Mouse (Mus musculus): ENCODE results near the gene Zdhhc24. TPM values are rescaled to one million over a fixed set of nuclear protein-coding genes. Genes with fewer than 3 reads are reported as not detected.

Zdhhc24 gene
- total RNA-seq (2023): 1 to 10 TPM; 6.1 to 6.4 TPM

DNA sequence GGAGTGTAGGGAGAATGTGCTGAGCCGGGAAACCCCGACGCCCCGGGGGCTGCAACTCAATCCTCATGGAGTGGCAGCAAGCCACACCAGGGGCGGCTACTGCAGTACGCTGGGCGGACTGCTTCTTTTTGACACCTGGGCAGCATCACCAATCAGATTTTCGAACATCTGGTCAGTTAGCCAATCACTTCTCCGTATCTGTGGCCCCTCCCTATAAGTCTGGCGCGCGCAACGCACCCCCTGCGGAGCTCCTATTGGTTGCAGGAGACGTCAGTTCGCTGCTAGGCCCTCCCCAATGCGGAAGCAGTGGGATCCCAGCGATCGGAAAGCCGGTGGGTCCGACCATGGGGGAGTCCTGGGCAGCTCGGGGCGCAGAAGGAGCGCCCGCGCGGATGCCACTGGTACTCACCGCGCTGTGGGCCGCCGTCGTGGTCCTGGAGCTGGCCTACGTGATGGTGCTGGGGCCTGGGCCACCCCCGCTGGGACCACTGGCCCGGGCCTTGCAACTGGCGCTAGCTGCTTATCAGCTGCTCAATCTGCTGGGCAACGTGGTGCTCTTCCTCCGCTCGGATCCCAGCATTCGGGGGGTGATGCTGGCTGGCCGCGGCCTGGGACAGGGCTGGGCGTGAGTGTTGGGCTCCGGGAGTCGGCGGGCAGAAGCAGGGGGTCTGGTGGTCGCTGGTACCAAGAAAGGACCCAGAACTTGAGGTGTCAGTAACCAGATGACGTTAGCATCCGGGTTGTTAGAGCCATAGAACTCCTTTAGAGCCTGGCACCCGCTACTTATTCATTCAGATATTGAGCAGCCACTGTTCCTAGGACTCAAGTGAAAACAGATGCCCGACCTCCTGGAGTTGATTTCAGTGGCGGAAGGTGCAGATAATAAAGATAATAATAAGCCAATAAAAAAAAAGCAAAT is at the start of gene Zdhhc24:
Gene Zdhhc24, plus strand, starts transcription at position 264 of the 919 bp plus-strand sequence.

DNA sequence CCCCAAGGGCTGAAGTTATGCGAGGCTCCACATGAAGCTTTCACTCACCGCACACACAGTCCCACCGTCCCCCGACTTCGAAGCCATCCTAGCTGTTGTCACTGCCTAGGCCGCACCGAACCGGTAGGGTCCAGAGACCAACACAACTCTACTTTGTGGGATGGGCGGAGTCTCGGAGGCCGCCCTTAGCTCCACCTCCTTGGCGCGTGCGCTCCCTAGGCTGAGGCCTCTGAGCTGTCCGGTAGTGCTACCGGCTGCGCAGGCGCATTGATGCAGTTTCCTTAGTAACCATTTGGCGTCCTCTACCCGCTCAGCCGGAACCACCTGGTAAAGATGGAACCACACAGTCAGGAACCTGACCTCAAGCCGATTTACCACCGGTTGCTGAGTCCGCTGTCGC is 39.3 kb upstream of the Zdhhc24 start, which contains the start of the genes Ccs and Ccdc87:
Gene Ccs, minus strand, starts transcription at position 184 of the 400 bp plus-strand sequence.
Gene Ccdc87, plus strand, starts transcription at position 218 of the 400 bp plus-strand sequence.

DNA sequence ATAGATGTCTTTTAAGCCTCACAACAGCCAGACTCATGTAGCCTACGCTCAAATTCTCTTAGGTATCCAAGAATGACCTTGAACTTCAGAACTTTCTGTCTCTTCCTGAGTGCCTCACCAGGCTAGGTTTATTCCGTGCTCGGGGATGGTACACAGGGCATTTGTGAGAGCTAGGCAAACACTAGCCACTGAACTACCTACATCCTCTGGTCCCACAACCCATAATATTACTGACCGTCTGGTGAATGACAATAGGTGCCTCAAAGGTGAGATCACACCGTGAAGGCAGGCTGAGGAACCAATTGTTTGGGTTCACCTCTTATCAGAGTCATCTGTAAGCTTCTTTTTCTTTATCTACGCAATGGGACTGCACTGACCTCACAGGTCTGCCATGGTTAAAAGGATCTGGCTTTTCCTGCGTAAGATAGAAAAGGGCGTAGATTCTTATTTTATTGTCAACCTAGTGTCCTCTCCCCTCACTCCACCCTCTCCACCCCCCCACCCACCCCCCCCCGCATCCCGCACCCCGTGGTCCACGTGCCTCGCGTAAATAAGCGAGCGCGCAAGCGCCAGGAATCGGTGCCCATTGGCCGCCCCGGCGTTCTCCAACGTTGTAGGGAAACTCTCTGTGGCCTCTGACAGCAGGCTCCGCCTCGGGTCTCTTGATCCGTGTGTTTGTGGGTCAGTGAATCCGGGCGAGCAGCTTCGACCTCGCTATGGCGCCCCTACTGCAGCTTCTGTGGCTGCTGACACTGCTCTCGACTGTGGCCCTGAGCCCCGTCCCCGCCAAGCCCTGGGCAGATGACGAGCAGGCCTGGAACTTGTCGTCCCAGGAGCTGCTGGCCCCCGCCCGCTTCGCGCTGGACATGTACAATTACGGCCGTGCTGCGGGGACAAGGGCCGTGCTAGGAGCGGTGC is 23.7 kb upstream of the Zdhhc24 start, which contains the start of gene Ctsf:
Gene Ctsf, plus strand, starts transcription at position 579 of the 918 bp plus-strand sequence.

DNA sequence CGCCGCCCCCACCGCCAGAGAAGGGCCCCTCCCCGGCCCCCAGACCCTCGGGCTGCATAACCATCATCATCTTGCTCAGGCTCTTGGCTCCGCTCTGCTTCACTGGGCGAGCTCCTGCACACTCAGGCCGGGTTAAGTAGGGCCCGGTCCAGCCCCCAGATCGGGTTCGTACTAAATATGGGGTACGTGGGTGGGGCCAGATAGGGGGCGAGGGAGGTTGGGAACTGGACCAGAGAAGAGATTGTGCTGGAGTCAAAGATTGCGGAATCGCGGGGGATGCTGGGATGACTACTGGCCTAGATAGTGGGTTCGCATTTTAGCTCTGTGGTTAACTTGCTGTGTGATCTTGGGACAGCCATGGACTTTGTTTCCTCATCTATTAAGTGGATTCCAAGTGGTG is 683 bp upstream of the Zdhhc24 start, which contains the start of gene Actn3:
Gene Actn3, minus strand, starts transcription at position 125 of the 400 bp plus-strand sequence.

DNA sequence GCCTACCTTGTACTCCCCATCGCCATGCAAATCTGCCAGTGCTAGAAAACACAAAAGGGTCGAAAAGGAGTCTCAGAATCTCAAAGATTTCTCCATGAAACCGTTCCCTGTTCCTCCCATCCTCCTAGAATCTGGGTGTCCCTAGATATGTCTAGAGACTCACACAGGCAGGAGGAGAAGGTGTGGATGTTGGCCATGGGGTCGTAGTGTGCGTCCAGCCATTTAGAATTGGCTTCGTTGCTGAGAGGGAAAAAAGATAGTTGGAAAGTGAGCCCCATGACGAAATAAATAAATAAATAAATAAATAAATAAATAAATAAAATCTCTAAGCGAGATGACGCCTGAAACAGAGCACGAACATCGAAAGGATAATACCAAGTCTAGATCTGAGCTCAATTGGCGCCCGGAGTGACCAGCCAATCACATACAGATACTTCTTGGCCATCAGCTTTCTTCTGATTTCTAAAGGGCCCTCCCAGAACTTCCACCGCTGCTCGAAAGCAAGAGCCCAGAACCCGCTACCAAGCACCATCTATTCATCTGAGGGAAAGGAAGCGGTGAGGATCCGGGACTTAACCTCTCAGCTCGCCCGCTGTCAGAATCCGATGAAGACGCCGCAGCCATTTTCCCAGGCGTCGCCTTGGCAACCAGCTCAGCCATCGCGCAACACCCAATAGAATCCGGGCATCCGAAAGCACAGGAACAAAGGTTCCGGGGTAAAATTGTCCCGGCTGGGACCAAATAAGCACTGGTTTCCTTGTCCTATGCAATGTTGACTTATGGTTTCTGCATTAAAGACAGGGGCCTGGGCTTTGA is 27.7 kb downstream of the Zdhhc24 start, which contains the start of gene Bbs1:
Gene Bbs1, minus strand, starts transcription at position 650 of the 816 bp plus-strand sequence.

DNA sequence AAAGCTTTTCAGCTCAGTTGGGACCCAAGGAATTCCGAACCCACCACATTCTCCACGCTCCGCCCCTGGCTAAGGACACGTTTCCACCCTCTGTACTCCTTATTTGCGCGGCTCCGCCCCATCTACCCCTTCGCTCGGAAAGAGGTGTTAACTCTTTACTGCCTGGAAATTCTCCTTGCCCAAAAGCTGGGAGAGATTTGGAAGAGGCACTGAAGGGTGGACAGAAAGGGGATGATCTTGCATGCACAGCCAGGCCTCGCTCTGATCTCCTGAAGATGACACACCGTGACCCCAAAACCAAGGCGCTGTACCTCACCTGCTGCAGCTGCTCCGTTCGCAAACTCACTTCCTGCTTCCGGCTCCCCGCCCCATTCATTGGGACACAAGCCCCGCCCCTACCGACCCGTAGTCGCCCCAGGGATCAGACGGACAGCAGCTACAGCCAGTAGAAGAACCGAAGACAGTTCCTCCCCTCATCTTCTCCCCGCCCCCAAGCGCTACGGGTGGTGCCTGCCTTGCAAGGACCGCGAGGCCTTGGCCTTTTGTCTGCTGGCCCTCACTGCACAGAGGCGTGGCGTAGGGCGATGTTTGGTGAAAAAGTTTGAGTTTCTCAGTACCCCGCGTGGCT is 49.5 kb downstream of the Zdhhc24 start, which contains the start of gene Dpp3:
Gene Dpp3, minus strand, starts transcription at position 384 of the 628 bp plus-strand sequence.

Other genes with a start within 250 kb of the Zdhhc24 start
- gene Gm960, start 180.0 kb upstream of the Zdhhc24 start, total RNA-seq (2023): not detected
- gene Sptbn2, start 167.5 kb upstream of the Zdhhc24 start, total RNA-seq (2023): not detected
- 1 to 10 TPM; 6.2 to 8.2 TPM for gene Rbm4b, start 122.2 kb upstream of the Zdhhc24 start, total RNA-seq (2023)
- gene Rbm4, start 84.8 kb upstream of the Zdhhc24 start, total RNA-seq (2023): 10 to 100 TPM; 36.7 to 43.1 TPM
- 10 to 100 TPM; 12.2 to 18.1 TPM for gene Gm21992, start 67.1 kb upstream of the Zdhhc24 start, total RNA-seq (2023)
- gene Rbm14, start 67.0 kb upstream of the Zdhhc24 start, total RNA-seq (2023): 10 to 100 TPM; 47.6 to 49.2 TPM
- 10 to 100 TPM; 12.8 to 19.1 TPM for gene Ccs, start 39.3 kb upstream of the Zdhhc24 start, total RNA-seq (2023)
- not detected for gene Ccdc87, start 39.3 kb upstream of the Zdhhc24 start, total RNA-seq (2023)
- gene Ctsf, start 23.5 kb upstream of the Zdhhc24 start, total RNA-seq (2023): 1 to 10 TPM; 2.0 to 4.6 TPM
- under 1 TPM; 0.16 to 0.29 TPM for gene Actn3, start 759 bp upstream of the Zdhhc24 start, total RNA-seq (2023)
- gene Bbs1, start 28.0 kb downstream of the Zdhhc24 start, total RNA-seq (2023): under 1 TPM; 0.29 to 0.51 TPM
- 10 to 100 TPM; 49.1 to 52.7 TPM for gene Dpp3, start 49.6 kb downstream of the Zdhhc24 start, total RNA-seq (2023)
- gene Peli3, start 64.5 kb downstream of the Zdhhc24 start, total RNA-seq (2023): not detected
- 10 to 100 TPM; 10.0 to 13.0 TPM for gene Mrpl11, start 83.5 kb downstream of the Zdhhc24 start, total RNA-seq (2023)
- not detected for gene Npas4, start 111.6 kb downstream of the Zdhhc24 start, total RNA-seq (2023)
- gene Slc29a2, start 145.2 kb downstream of the Zdhhc24 start, total RNA-seq (2023): 1 to 10 TPM in 1 of 2 experiments, under 1 TPM in 1; 0.62 to 1.6 TPM
- gene B4gat1, start 160.2 kb downstream of the Zdhhc24 start, total RNA-seq (2023): 1 to 10 TPM; 4.2 to 5.6 TPM
- not detected for gene AC124502.3, start 160.2 kb downstream of the Zdhhc24 start, total RNA-seq (2023)
- gene Brms1, start 162.7 kb downstream of the Zdhhc24 start, total RNA-seq (2023): 10 to 100 TPM; 37.0 to 38.6 TPM
- 1 to 10 TPM in 1 of 2 experiments, under 1 TPM in 1; 1.00 to 1.7 TPM for gene Rin1, start 171.8 kb downstream of the Zdhhc24 start, total RNA-seq (2023)
- not detected for gene Cd248, start 189.4 kb downstream of the Zdhhc24 start, total RNA-seq (2023)
- not detected for gene Tmem151a, start 206.9 kb downstream of the Zdhhc24 start, total RNA-seq (2023)
- 10 to 100 TPM; 13.7 to 18.4 TPM for gene Yif1a, start 209.9 kb downstream of the Zdhhc24 start, total RNA-seq (2023)
- gene Cnih2, start 219.9 kb downstream of the Zdhhc24 start, total RNA-seq (2023): under 1 TPM; 0.27 to 0.93 TPM
- 100 to 1,000 TPM; 135 to 146 TPM for gene Rab1b, start 228.4 kb downstream of the Zdhhc24 start, total RNA-seq (2023)
- 10 to 100 TPM; 10.1 to 12.8 TPM for gene Klc2, start 239.9 kb downstream of the Zdhhc24 start, total RNA-seq (2023)

All from neutrophil, adult 59 days (primary cell).